Mouse (Mus musculus) lung, adult 2 months (tissue): Measurements from ENCODE around the gene Ptpn13. TPM values are rescaled to one million over a fixed set of nuclear protein-coding genes. Genes with fewer than 3 reads are reported as not detected.

ENCODE experiments used
- DNase-seq: peaks from one replicate; pipeline ENCODE4 v3.0.0; 2022
- H3K4me1 ChIP-seq: fragments of 200-500 bp; 2 replicates; pipeline ENCODE4 v1.6.1; 2011; ENCODE audit warnings: low read length; ENCODE audit not compliant: control insufficient read depth, insufficient read depth
- H3K4me3 ChIP-seq: fragments of 200-500 bp; replicated peaks from 2 replicates; pipeline ENCODE3; 2011; ENCODE audit warnings: low read depth, mild to moderate bottlenecking, control low read depth, low read length; ENCODE audit errors: extremely low read depth
- CTCF ChIP-seq: fragments of 200-500 bp; IDR thresholded peaks from 2 replicates; pipeline ENCODE4 v1.5.1; 2011; ENCODE audit warnings: mild to moderate bottlenecking, low read length, control low read depth; ENCODE audit not compliant: insufficient read depth
- POLR2A ChIP-seq: fragments of 200-500 bp; IDR thresholded peaks from 2 replicates; pipeline ENCODE4 v1.6.1; 2011; ENCODE audit warnings: low read depth, mild to moderate bottlenecking, control low read depth, low read length, borderline replicate concordance; ENCODE audit errors: extremely low read depth
- WGBS: fragments of 180-500 bp; shearing (Covaris S2); methylation state at CpG from one replicate; pipeline ENCODE4 v1.1.7; 2018; 5-methylcytosine and 5-hydroxymethylcytosine counted together
- polyA plus RNA-seq: library from polyadenylated mRNA; depleted of rRNA; stranded (reverse); fragments of >200 nt; gene quantifications from 2 replicates; pipeline ENCODE4 v1.2.3, GENCODE M21; 2012

The Ptpn13 gene
- polyA plus RNA-seq, 1 experiment, result 22.6 TPM

DNA sequence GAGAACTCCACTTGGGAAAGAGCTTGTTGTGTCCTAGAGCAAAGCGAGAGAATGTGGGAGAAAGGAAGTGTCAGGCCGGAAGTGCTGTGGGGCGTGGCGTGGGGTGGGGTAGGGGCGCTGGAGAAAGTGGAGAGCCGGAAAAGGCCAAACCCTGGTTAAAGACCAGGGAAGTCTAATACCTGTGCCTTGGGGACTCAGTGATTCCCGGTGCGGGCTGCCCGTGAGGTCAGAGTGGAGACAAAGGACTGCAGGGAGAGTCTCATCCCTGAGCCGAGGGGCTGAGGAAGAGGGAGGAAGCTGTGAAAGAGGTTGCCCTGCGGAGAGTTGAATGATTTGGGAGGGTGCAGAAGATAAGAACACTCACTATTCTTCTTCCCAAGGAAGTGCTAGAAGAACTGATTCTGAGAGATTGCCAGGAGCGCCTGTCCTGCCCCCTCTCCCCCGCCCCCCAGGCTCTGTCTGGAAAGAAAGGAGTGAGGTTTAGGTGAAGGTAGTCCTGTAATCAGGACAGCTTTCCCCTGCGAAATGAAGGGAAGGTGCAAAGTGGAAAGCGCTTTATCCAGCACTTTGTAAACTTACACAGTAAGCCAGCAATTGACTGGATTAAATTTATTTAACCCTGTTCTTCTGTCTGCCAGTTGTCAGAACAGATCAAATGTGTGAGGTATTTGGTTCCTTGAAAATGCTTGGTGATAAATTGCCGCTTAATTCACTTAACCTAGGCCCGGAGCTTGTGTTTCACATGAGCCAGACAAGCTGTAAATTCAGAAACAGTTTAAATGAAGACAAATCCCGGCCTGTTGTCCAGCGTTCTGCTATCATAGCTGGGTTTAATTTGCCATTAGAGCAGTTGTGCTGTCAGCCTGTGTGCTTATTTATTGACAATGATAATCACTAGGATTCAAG, 11.3 kb downstream of the Ptpn13 start:
- peak overlapping the region; percentile 44 for H3K4me3 ChIP-seq
- peaks cover 9% of the 10 kb centered on the region for H3K4me1 ChIP-seq
- WGBS, result 29% methylated on average over 19 of the region's 19 CpGs
- DNase-seq, result peak; percentile 36
- TF ChIP-seq CTCF (no peak), POLR2A (no peak)

GRCm38 (mm10) chr5:103437714-103438113, 12.7 kb downstream of the Ptpn13 start:
- DNase-seq, result no peak
- Histone ChIP-seq H3K4me1 (peaks cover 9% of the 10 kb centered on the region), H3K4me3 (no peak overlapping the region)
- TF ChIP-seq CTCF (no peak), POLR2A (no peak)
- WGBS, result 73% methylated on average over 3 of the region's 3 CpGs

DNA sequence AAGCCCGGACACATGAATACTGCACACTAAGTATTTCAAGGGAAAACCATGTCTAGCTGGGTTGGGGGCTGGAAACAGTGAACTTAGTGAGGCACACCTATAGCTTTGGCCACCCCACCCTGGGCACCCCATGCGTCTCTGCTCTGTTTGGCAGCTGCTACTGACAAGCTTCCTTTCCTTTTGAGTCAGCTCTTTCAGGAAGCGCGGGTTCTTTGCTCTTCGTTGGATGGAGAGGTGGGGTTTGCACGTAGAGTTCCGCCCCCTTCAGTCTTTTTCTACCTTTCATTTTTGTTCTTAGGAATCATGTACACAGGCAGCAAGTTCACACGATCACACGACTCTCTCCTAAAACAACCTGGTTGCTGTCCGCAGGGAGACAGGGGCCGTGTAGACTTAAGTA, 14.2 kb downstream of the Ptpn13 start:
- no peak for DNase-seq
- Histone ChIP-seq H3K4me1 (peaks cover 9% of the 10 kb centered on the region), H3K4me3 (no peak overlapping the region)
- TF ChIP-seq POLR2A (no peak), CTCF (no peak)
- 55% methylated on average over 11 of the region's 11 CpGs for WGBS

- H3K4me1 ChIP-seq, result peaks cover 9% of the 10 kb centered on the region
- 76% methylated on average over 11 of the region's 11 CpGs for WGBS
- H3K4me3 ChIP-seq, result no peak overlapping the region
- TF ChIP-seq POLR2A, result no peak
- TF ChIP-seq CTCF, result no peak
- DNase-seq, result no peak
Measured at GRCm38 (mm10) chr5:103440418-103441276, 15.7 kb downstream of the Ptpn13 start.

DNA sequence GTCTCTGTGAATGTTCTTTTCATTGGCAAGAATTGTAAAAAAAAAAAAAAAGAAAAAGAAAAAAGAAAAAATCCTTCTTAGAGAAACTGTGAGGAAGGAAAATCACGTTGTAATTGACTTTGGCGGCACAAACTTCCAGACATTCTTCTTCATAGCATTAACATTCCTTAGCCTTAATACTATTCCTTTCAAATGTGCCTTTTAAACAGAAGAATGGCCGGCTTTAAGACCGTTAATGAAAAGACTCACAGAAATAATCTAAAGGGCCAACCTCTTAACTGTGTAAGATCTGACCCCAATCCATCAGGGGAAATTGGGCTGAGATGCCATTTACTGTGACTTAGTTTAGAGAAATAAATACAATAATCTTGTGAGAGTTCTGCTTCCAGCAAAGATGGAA, 16.7 kb downstream of the Ptpn13 start:
- 52% methylated on average over 4 of the region's 4 CpGs for WGBS
- no peak for DNase-seq
- Histone ChIP-seq H3K4me3 (no peak overlapping the region), H3K4me1 (peaks cover 3% of the 10 kb centered on the region)
- no peak for TF ChIP-seq CTCF
- no peak for TF ChIP-seq POLR2A

GRCm38 (mm10) chr5:103442269-103442688, 17.3 kb downstream of the Ptpn13 start:
- no peak overlapping the region for H3K4me3 ChIP-seq
- no peak for DNase-seq
- peaks cover 3% of the 10 kb centered on the region for H3K4me1 ChIP-seq
- 85% methylated on average over 4 of the region's 4 CpGs for WGBS
- TF ChIP-seq POLR2A (no peak), CTCF (no peak)

GRCm38 (mm10) chr5:103442921-103443320, 17.9 kb downstream of the Ptpn13 start:
- 74% methylated on average over 7 of the region's 7 CpGs for WGBS
- DNase-seq, result no peak
- Histone ChIP-seq H3K4me3 (no peak overlapping the region), H3K4me1 (peaks cover 3% of the 10 kb centered on the region)
- TF ChIP-seq POLR2A, result no peak

- H3K4me3 ChIP-seq, result no peak overlapping the region
- WGBS, result 66% methylated on average over 7 of the region's 7 CpGs
- DNase-seq, result no peak
Measured at GRCm38 (mm10) chr5:103445383-103445782, 20.4 kb downstream of the Ptpn13 start.

DNA sequence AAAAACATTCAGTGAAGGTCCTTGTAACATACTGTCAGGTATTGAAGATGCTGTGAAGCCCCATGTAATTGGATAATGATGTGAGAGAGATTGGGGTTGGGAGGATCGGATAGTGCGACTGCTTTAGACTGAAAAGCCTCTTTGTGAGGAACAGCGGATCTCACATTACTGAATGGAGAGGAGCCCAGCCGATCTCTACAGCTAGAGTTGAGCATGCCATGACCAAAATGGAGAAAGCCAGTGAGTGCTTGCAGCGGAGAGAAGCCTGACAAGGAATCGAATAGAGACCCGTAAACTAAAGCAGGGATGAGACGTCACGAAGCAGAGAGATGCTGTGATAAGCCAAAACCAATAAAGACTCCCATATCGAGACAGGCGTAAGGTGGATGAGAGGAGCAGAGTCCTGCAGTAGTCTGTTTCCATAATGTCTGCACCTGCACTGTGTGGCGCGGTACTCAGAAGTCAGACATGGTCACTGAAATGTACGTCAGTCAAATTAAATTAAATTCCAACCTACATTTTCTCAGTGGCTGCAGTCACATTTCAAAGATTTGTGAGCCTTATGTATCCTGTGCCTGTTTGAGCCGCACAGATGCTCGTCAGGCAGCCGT, 22.9 kb downstream of the Ptpn13 start:
- no peak for DNase-seq
- WGBS, result 92% methylated on average over 17 of the region's 17 CpGs
- no peak overlapping the region for H3K4me3 ChIP-seq
- H3K4me1 ChIP-seq, result no peaks in the 10 kb centered on the region; the same call in 1 of the 2 replicates
- no peak for TF ChIP-seq CTCF
- TF ChIP-seq POLR2A, result no peak

More at GRCm38 (mm10) chr5:103445383-103445782, 20.4 kb downstream of the Ptpn13 start:
- TF ChIP-seq CTCF (no peak), POLR2A (no peak)
- no peaks in the 10 kb centered on the region; the same call in 1 of the 2 replicates for H3K4me1 ChIP-seq
